Mouse (Mus musculus) induced T-regulatory cell, adult 2 months (primary cell): ENCODE data around the gene Arl4a.

ENCODE experiments used
- DNase-seq: peaks from one replicate; pipeline ENCODE4 v3.0.0-alpha.2; 2012; ENCODE audit warnings: low read depth

Gene Arl4a

GRCm38 (mm10) chr12:39959166-39959565 lies 78.7 kb downstream of the Arl4a start:
- no peak for DNase-seq

- DNase-seq = no peak
Observed at GRCm38 (mm10) chr12:39957931-39958671, 79.7 kb downstream of the Arl4a start.

GRCm38 (mm10) chr12:39956396-39956795 lies 81.4 kb downstream of the Arl4a start:
- no peak for DNase-seq
